Mouse (Mus musculus) small intestine, adult 2 months (tissue): ENCODE results near the gene Gipr. TPM values are rescaled to one million over a fixed set of nuclear protein-coding genes. Genes with fewer than 3 reads are reported as not detected.

Experiments
- H3K27ac ChIP-seq: fragments of 200-500 bp; 2 replicates; pipeline ENCODE4 v1.5.1; 2012; ENCODE audit warnings: low read depth, low read length, control low read depth, inconsistent platforms; ENCODE audit not compliant: insufficient read depth
- H3K27me3 ChIP-seq: fragments of 200-500 bp; 2 replicates; pipeline ENCODE4 v1.6.1; 2012; ENCODE audit warnings: mild to moderate bottlenecking, moderate library complexity, low read length, inconsistent platforms; ENCODE audit not compliant: control insufficient read depth, insufficient read depth
- H3K36me3 ChIP-seq: fragments of 200-500 bp; 2 replicates; pipeline ENCODE4 v1.6.1; 2012; ENCODE audit warnings: mild to moderate bottlenecking, low read length, control low read depth, inconsistent platforms; ENCODE audit not compliant: control insufficient read depth, insufficient read depth
- H3K4me1 ChIP-seq: fragments of 200-500 bp; 2 replicates; pipeline ENCODE4 v1.6.1; 2012; ENCODE audit warnings: low read length, inconsistent platforms, mixed read lengths; ENCODE audit not compliant: control insufficient read depth, insufficient read depth, insufficient read length
- H3K4me3 ChIP-seq: fragments of 200-500 bp; 2 replicates; pipeline ENCODE4 v1.5.1; 2012; ENCODE audit warnings: low read depth, mild to moderate bottlenecking, control low read depth, inconsistent platforms, low read length, moderate library complexity
- CTCF ChIP-seq: fragments of 200-500 bp; IDR thresholded peaks from 2 replicates; pipeline ENCODE4 v1.5.1; 2012; ENCODE audit warnings: low read depth, mild to moderate bottlenecking, control low read depth, inconsistent platforms, low read length, moderate library complexity, mixed read lengths; ENCODE audit not compliant: insufficient replicate concordance, insufficient read length; ENCODE audit errors: extremely low read depth
- POLR2A ChIP-seq: fragments of 200-500 bp; IDR thresholded peaks from 2 replicates; pipeline ENCODE4 v1.6.1; 2012; ENCODE audit warnings: low read depth, mild to moderate bottlenecking, control low read depth, inconsistent platforms, low read length, moderate library complexity
- WGBS: fragments of 180-500 bp; shearing (Covaris S2); methylation state at CpG from one replicate; pipeline ENCODE4 v1.1.7; 2018; 5-methylcytosine and 5-hydroxymethylcytosine counted together
- polyA plus RNA-seq: library from polyadenylated mRNA; depleted of rRNA; stranded (reverse); fragments of >200 nt; gene quantifications from 2 replicates; pipeline ENCODE4 v1.2.3, GENCODE M21; 2012

The Gipr gene
- polyA plus RNA-seq, 1 experiment, result 0.53 TPM

DNA sequence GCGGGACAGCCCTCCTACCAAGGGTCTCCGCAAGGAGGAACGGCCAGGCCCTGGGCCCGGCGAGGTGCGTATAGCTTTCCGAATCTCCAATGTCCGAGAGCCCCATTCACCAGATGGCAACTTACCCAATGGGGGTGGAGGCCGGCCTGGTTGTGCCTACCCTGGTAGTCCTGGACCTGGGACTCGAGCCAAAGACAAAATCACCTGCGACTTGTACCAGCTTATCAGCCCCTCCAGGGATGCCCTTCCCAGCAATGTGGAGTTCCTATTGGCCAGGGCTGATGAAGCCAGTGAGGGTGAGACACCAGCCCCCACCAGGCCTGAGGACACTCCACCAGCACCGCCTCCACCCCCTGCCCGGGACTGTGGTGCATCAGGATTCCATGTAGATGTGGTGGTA, 29.8 kb downstream of the Gipr start:
- WGBS, result 93% methylated on average over 13 of the region's 13 CpGs
- Histone ChIP-seq H3K27me3 (no peaks in the 10 kb centered on the region), H3K36me3 (peaks cover 51% of the 10 kb centered on the region), H3K27ac (no peak overlapping the region), H3K4me3 (no peak overlapping the region), H3K4me1 (no peaks in the 10 kb centered on the region)
- TF ChIP-seq CTCF (no peak), POLR2A (no peak)

- TF ChIP-seq CTCF (peak; percentile 68; the same call in 1 of the 2 replicates), POLR2A (no peak)
- H3K27me3 ChIP-seq, result no peaks in the 10 kb centered on the region
- H3K27ac ChIP-seq, result peak overlapping the region; percentile 70
- H3K4me1 ChIP-seq, result peaks cover 2% of the 10 kb centered on the region; the same call in 1 of the 2 replicates
- under 1% methylated on average over 39 of the region's 39 CpGs for WGBS
- H3K4me3 ChIP-seq, result peak overlapping the region; percentile 54
- peaks cover 20% of the 10 kb centered on the region for H3K36me3 ChIP-seq
Measured at GRCm38 (mm10) chr7:19131324-19131848, 34.5 kb downstream of the Gipr start.

- Histone ChIP-seq H3K27me3 (no peaks in the 10 kb centered on the region), H3K4me3 (no peak overlapping the region), H3K36me3 (peaks cover 14% of the 10 kb centered on the region), H3K27ac (peak overlapping the region; percentile 70; the same call in 1 of the 2 replicates), H3K4me1 (peaks cover 2% of the 10 kb centered on the region; the same call in 1 of the 2 replicates)
- 25% methylated on average over 4 of the region's 4 CpGs for WGBS
- no peak for TF ChIP-seq POLR2A
- no peak for TF ChIP-seq CTCF
Measured at GRCm38 (mm10) chr7:19130657-19131056, 35.3 kb downstream of the Gipr start.

- Histone ChIP-seq H3K27me3 (no peaks in the 10 kb centered on the region), H3K4me3 (no peak overlapping the region), H3K27ac (no peak overlapping the region), H3K36me3 (peaks cover 9% of the 10 kb centered on the region), H3K4me1 (peaks cover 5% of the 10 kb centered on the region; the same call in 1 of the 2 replicates)
- WGBS, result 87% methylated on average over 5 of the region's 5 CpGs
- TF ChIP-seq CTCF, result no peak
- TF ChIP-seq POLR2A, result no peak
Measured at GRCm38 (mm10) chr7:19129396-19129795, 36.5 kb downstream of the Gipr start.

DNA sequence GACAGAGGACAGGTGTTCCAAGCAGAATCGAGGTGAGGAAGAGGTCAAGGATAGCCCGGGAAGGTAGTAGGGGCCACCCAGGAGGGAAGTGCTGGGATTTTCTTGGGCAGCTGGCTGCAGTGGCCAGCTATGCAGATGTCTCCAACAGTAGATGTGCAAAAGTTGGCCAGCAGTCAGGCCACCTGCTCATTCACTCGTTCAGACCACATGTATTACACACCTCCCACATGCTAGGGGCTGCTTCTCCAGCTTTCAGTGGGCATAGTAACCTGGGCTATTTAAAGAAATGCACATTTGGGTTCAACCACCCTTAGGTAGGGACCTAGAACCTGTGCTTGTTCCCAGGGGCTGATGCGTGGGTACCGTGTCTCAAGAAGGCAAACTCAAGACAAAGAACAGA, 38.2 kb downstream of the Gipr start:
- Histone ChIP-seq H3K27ac (no peak overlapping the region), H3K4me3 (no peak overlapping the region), H3K4me1 (peaks cover 7% of the 10 kb centered on the region; the same call in 1 of the 2 replicates), H3K27me3 (no peaks in the 10 kb centered on the region), H3K36me3 (peaks cover 9% of the 10 kb centered on the region)
- TF ChIP-seq POLR2A, result no peak
- no peak for TF ChIP-seq CTCF
- 62% methylated on average over 5 of the region's 5 CpGs for WGBS

DNA sequence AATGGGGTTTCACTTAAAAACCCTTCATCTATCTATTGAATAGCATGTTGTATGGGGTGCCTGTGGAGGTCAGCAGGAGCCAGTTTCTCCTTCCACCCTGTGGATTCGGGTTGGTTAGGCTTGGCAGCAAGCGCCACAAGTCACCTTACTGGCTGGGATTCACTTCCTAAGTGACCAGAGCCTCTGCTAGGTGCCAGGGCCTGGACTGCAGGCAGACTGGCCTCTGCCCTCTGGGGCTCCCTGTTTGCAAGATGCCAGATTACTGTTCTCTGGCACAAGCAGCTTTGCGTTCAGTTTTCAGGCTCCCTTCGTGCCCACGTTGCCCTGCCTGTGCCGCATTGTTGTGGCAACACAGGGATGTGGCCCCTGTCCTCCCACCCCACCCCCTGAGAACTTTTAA, 41.2 kb downstream of the Gipr start:
- WGBS, result 85% methylated on average over 6 of the region's 6 CpGs
- H3K36me3 ChIP-seq, result peaks cover 9% of the 10 kb centered on the region
- TF ChIP-seq CTCF (no peak), POLR2A (no peak)
- no peak overlapping the region for H3K27ac ChIP-seq
- H3K27me3 ChIP-seq, result no peaks in the 10 kb centered on the region
- H3K4me1 ChIP-seq, result peaks cover 5% of the 10 kb centered on the region; the same call in 1 of the 2 replicates
- H3K4me3 ChIP-seq, result no peak overlapping the region

DNA sequence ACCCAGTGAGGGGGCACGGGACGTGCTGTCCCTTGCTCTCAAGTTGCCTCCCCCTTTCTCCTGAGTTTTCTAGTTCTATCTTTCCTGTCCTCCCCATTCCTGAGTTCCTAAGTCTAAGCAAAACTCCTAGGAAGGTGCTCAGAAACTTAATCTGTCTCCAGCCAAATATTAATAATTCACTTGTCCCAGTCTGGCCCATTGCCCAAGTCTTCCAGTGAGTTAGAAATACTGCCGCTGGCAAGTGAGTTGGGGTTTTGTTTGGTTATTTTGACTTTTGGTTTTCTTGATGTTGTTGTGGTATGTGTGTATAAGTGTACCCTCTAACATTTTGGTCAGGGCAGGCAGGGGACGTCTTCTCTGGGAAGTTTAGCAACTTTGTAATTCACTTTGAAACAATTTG, 44.2 kb downstream of the Gipr start:
- Histone ChIP-seq H3K4me1 (peaks cover 10% of the 10 kb centered on the region), H3K36me3 (peaks cover 3% of the 10 kb centered on the region), H3K27me3 (no peaks in the 10 kb centered on the region), H3K27ac (no peak overlapping the region), H3K4me3 (no peak overlapping the region)
- 78% methylated on average over 4 of the region's 4 CpGs for WGBS
- TF ChIP-seq POLR2A, result no peak
